Mouse (Mus musculus) urinary bladder, postnatal 36 days (tissue): Measurements from ENCODE around the gene Nrbp1.

Experiments
- DNase-seq, 2 experiments: peaks; one replicate each; pipeline ENCODE4 v3.0.0; 2022; ENCODE audit warnings: low spot score in 2 of 2, mixed read lengths in 1 of 2

The Nrbp1 gene

GRCm38 (mm10) chr5:31266101-31266500 is 25.4 kb downstream of the Nrbp1 start:
- no peak for DNase-seq

- no peak for DNase-seq
These were observed 27.0 kb downstream of the Nrbp1 start for GRCm38 (mm10) chr5:31267686-31268085.

GRCm38 (mm10) chr5:31273018-31273417 is 32.4 kb downstream of the Nrbp1 start:
- DNase-seq, result no peak

GRCm38 (mm10) chr5:31279245-31279988 is 38.8 kb downstream of the Nrbp1 start:
- no peak for DNase-seq

GRCm38 (mm10) chr5:31288225-31288624 is 47.6 kb downstream of the Nrbp1 start:
- DNase-seq, result no peak

GRCm38 (mm10) chr5:31288655-31289054 is 48.0 kb downstream of the Nrbp1 start:
- no peak for DNase-seq

GRCm38 (mm10) chr5:31289626-31290230 is 49.1 kb downstream of the Nrbp1 start:
- no peak for DNase-seq

- peak; percentile 90 to 96 for DNase-seq
These were observed 50.1 kb downstream of the Nrbp1 start, which contains the start of gene Ift172 for GRCm38 (mm10) chr5:31290521-31291360. Ift172 (minus strand) TSS chr5:31291116.

GRCm38 (mm10) chr5:31291361-31291688 is 50.7 kb downstream of the Nrbp1 start:
- DNase-seq, result no peak

GRCm38 (mm10) chr5:31294964-31295605 is 54.4 kb downstream of the Nrbp1 start:
- DNase-seq, result no peak

- DNase-seq, result no peak
These were observed 55.0 kb downstream of the Nrbp1 start, which contains the start of gene Fndc4 for GRCm38 (mm10) chr5:31295606-31296141. Fndc4 (minus strand) TSS chr5:31296080.

- DNase-seq, result no peak
These were observed 56.5 kb downstream of the Nrbp1 start, which contains the start of gene Gckr for GRCm38 (mm10) chr5:31297047-31297757. Gckr (plus strand) TSS chr5:31297443.

- DNase-seq, result no peak
These were observed 57.3 kb downstream of the Nrbp1 start for GRCm38 (mm10) chr5:31297981-31298380.

GRCm38 (mm10) chr5:31298486-31298885 is 57.8 kb downstream of the Nrbp1 start:
- no peak for DNase-seq
